Mouse (Mus musculus) forebrain, embryonic 16.5 days (tissue): ENCODE results near the gene Chchd5. TPM values are rescaled to one million over a fixed set of nuclear protein-coding genes. Genes with fewer than 3 reads are reported as not detected.

Source experiments
- ATAC-seq: fragments of 200-750 bp; cut with Nextera tagmentation; 2 replicates; pipeline ENCODE4 v1.8.0; 2017; ENCODE audit warnings: mild to moderate bottlenecking, moderate library complexity
- H3K27ac ChIP-seq: fragments of 300-500 bp; sonication (generic); 2 replicates; pipeline ENCODE4 v1.5.1; 2014; ENCODE audit warnings: low read length, control low read depth
- H3K27me3 ChIP-seq: fragments of 300-500 bp; sonication (generic); replicated peaks from 2 replicates; pipeline ENCODE4 v1.6.1; 2014; ENCODE audit warnings: low read length; ENCODE audit not compliant: control insufficient read depth, insufficient read depth
- H3K36me3 ChIP-seq: fragments of 300-500 bp; sonication (generic); 2 replicates; pipeline ENCODE4 v1.6.1; 2014; ENCODE audit not compliant: control insufficient read depth, insufficient read depth
- H3K4me1 ChIP-seq: fragments of 300-500 bp; sonication (generic); replicated peaks from 2 replicates; pipeline ENCODE4 v1.6.1; 2014; ENCODE audit warnings: low read length; ENCODE audit not compliant: control insufficient read depth, insufficient read depth
- H3K4me2 ChIP-seq: fragments of 300-500 bp; sonication (generic); 2 replicates; pipeline ENCODE4 v1.6.1; 2014; ENCODE audit warnings: mild to moderate bottlenecking, low read length, control low read depth
- H3K4me3 ChIP-seq: fragments of 300-500 bp; sonication (generic); replicated peaks from 2 replicates; pipeline ENCODE4 v1.5.1; 2014; ENCODE audit warnings: mild to moderate bottlenecking, low read length, control low read depth
- H3K9ac ChIP-seq: fragments of 300-500 bp; sonication (generic); replicated peaks from 2 replicates; pipeline ENCODE4 v1.6.1; 2014; ENCODE audit warnings: low read depth, low read length, control low read depth
- H3K9me3 ChIP-seq: fragments of 300-500 bp; sonication (generic); 2 replicates; pipeline ENCODE4 v1.6.1; 2016; ENCODE audit warnings: low read length; ENCODE audit not compliant: control insufficient read depth
- WGBS: fragments of 180-500 bp; shearing (Covaris S2); extraction: QIAGEN DNeasy Blood & Tissue Kit; methylation state at CpG from one replicate; pipeline ENCODE4 v1.1.7; 2014; 5-methylcytosine and 5-hydroxymethylcytosine counted together
- polyA plus RNA-seq: library from polyadenylated mRNA; unstranded; fragments of >200 nt; fragmentation: Nextera tagmentation; extraction: Ambion mirVana; gene quantifications from 2 replicates; pipeline ENCODE4 v1.2.1, GENCODE M21; 2015

Chchd5 gene
- 20.1 and 23.5 TPM in 2 replicates for polyA plus RNA-seq

DNA sequence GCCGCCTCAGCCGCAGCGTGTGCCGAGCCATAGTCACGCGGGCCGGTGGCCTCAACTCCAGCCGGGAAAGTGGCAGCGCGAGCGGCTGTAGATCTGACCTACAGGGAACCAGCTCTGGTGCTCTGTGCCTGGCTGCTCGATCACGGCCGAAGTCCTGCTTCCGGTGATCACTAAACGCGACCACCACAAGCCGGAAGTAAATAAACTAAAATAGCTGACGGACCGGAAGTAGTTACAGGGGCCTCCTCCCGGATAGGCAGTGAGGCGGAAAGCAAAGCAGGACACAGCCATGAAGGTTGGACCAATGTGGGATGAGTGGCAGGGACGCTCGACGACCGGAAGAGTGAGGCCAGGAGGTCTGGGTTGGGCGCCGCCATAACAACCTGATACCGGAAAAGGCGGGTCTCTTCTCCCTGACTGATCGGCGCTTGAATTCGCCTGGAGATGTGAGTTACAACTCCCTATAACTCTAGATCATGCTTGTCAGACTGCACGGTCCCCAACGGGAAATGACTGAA, at the start of gene Chchd5:
Chchd5 (plus strand) TSS at position 289 of the 518 bp plus-strand sequence.
- Histone ChIP-seq H3K4me2 (peak within 1 kb of the TSS; percentile 69), H3K36me3 (peaks cover 24% of the 10 kb centered on the region), H3K27me3 (no peaks in the 10 kb centered on the region), H3K27ac (peak within 1 kb of the TSS; percentile 72), H3K4me1 (peaks cover 14% of the 10 kb centered on the region), H3K4me3 (peak within 1 kb of the TSS; percentile 60), H3K9me3 (peaks cover 4% of the 10 kb centered on the region; the same call in 1 of the 2 replicates), H3K9ac (peak within 1 kb of the TSS; percentile 69)
- peak; percentile 100 for ATAC-seq
- WGBS: 0% methylated on average over 35 of the region's 35 CpGs

GRCm38 (mm10) chr2:129081097-129081496, 48.4 kb upstream of the Chchd5 start:
- H3K9ac ChIP-seq: no peak overlapping the region
- H3K27ac ChIP-seq: no peak overlapping the region
- no peaks in the 10 kb centered on the region for H3K27me3 ChIP-seq
- peaks cover 24% of the 10 kb centered on the region for H3K36me3 ChIP-seq
- no peak for ATAC-seq
- no peak overlapping the region for H3K4me2 ChIP-seq
- H3K4me1 ChIP-seq: no peaks in the 10 kb centered on the region
- H3K4me3 ChIP-seq: no peak overlapping the region
- WGBS: 75% methylated on average over 13 of the region's 13 CpGs
- no peaks in the 10 kb centered on the region for H3K9me3 ChIP-seq

- H3K4me3 ChIP-seq: no peak overlapping the region
- no peaks in the 10 kb centered on the region for H3K27me3 ChIP-seq
- peaks cover 16% of the 10 kb centered on the region for H3K36me3 ChIP-seq
- H3K4me1 ChIP-seq: no peaks in the 10 kb centered on the region
- H3K27ac ChIP-seq: no peak overlapping the region
- no peak for ATAC-seq
- no peaks in the 10 kb centered on the region for H3K9me3 ChIP-seq
- no peak overlapping the region for H3K4me2 ChIP-seq
- H3K9ac ChIP-seq: no peak overlapping the region
- 91% methylated on average over 5 of the region's 5 CpGs for WGBS
Measured at GRCm38 (mm10) chr2:129083514-129083913, 46.0 kb upstream of the Chchd5 start.

GRCm38 (mm10) chr2:129084959-129085358, 44.5 kb upstream of the Chchd5 start:
- WGBS: 55% methylated on average over 2 of the region's 2 CpGs
- H3K4me1 ChIP-seq: no peaks in the 10 kb centered on the region
- no peak overlapping the region for H3K9ac ChIP-seq
- ATAC-seq: no peak
- no peak overlapping the region for H3K4me2 ChIP-seq
- H3K27me3 ChIP-seq: no peaks in the 10 kb centered on the region
- no peaks in the 10 kb centered on the region for H3K9me3 ChIP-seq
- no peak overlapping the region for H3K4me3 ChIP-seq
- H3K27ac ChIP-seq: no peak overlapping the region
- H3K36me3 ChIP-seq: peaks cover 8% of the 10 kb centered on the region

- Histone ChIP-seq H3K9ac (no peak overlapping the region), H3K4me3 (no peak overlapping the region), H3K36me3 (peaks cover 5% of the 10 kb centered on the region; the same call in 1 of the 2 replicates), H3K9me3 (no peaks in the 10 kb centered on the region), H3K4me2 (no peak overlapping the region), H3K27me3 (no peaks in the 10 kb centered on the region), H3K27ac (no peak overlapping the region), H3K4me1 (no peaks in the 10 kb centered on the region)
- ATAC-seq: no peak
- WGBS: 90% methylated on average over 1 of the region's 1 CpGs
Measured at GRCm38 (mm10) chr2:129087520-129087919, 42.0 kb upstream of the Chchd5 start.

GRCm38 (mm10) chr2:129090370-129090769, 39.1 kb upstream of the Chchd5 start:
- Histone ChIP-seq H3K36me3 (peaks cover 9% of the 10 kb centered on the region; the same call in 1 of the 2 replicates), H3K9ac (no peak overlapping the region), H3K4me3 (no peak overlapping the region), H3K27me3 (no peaks in the 10 kb centered on the region), H3K9me3 (no peaks in the 10 kb centered on the region), H3K27ac (no peak overlapping the region), H3K4me2 (no peak overlapping the region), H3K4me1 (no peaks in the 10 kb centered on the region)
- ATAC-seq: no peak
- 74% methylated on average over 4 of the region's 4 CpGs for WGBS

DNA sequence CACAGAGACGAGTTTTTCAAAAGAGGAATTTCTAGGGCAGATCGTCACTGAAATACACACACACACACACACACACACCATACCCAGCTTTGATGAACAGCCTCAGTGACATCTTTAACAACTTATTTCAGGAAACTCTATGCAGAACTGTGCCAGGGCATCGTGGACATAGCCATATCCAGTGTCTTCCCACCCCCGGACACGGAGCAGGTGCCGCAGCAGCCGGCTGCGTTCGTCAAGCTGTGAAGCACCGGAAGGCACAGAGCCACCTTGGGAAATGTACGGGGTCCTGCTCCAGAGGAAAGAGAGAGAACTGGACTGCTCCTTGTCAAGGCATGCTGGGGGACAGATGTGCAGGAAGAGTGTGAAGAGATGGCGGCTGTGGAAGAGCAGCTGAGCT, 36.7 kb upstream of the Chchd5 start:
- H3K4me3 ChIP-seq: no peak overlapping the region
- no peaks in the 10 kb centered on the region for H3K4me1 ChIP-seq
- H3K4me2 ChIP-seq: no peak overlapping the region
- 93% methylated on average over 12 of the region's 12 CpGs for WGBS
- H3K36me3 ChIP-seq: peaks cover 9% of the 10 kb centered on the region; the same call in 1 of the 2 replicates
- no peaks in the 10 kb centered on the region for H3K9me3 ChIP-seq
- H3K27ac ChIP-seq: no peak overlapping the region
- H3K9ac ChIP-seq: no peak overlapping the region
- H3K27me3 ChIP-seq: no peaks in the 10 kb centered on the region
- no peak for ATAC-seq

DNA sequence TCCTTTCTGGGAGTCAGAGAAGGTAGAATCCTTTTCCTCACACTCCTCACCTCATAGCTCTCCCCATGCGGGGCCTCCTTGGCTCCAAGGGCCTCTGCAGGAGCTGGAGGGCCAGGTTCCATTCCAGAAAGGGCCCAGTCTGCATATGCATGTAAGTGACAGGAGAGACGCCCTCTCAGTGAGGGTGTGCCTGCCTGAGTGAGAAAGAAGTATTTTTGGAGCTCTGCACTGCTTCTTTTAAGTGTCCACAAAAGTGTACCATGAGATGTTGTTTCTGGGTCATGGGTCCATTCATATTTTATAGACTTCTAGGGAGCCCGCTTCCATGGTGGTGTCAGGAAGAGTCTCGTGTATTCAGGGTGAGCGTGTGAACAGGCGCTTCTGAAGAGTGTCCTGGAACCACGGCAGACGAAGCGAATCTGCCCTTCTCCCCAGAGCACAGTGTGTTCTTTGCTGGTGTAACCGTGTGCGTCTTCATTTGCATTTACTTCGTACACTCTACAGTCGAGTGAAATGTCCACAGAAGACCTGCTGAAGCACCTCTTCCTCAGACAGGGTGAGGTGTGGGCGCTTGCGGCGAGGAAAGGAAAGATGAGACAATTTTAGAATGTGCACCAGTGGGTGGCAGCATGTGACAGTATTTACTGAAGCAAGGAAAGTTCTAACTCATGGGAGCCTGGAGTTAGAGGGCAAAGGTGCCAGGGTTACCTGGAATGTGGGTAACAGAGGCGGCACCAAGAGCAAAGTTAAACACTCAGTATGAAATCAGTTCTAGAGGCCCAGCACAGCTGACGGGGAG, 35.4 kb upstream of the Chchd5 start:
- Histone ChIP-seq H3K4me3 (no peak overlapping the region), H3K36me3 (peaks cover 9% of the 10 kb centered on the region; the same call in 1 of the 2 replicates)
- WGBS: 90% methylated on average over 18 of the region's 18 CpGs

DNA sequence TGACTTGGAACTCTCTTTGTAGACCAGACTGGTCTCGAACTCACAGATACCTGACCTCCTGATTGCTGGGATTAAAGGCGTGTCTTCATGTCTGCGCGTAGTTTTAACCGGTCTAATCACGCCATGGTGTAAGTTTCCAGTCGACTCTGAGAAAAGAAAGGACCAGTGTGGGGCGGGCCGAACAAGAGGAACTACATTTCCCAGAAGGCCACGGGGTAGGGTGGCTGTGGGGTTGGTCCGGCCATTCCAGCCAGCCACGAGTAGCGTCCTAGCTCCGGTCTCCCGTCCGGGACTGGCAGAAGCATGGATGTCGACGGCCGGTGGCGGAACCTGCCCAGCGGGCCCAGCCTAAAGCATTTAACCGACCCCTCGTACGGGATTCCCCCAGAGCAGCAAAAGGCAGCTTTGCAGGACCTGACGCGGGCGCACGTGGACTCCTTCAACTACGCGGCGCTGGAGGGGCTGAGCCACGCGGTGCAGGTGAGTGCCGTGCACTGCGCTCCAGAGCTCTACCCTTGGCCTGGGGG, 28.7 kb upstream of the Chchd5 start, which contains the start of gene Polr1b:
Polr1b (plus strand) TSS at position 212 of the 527 bp plus-strand sequence.
- 0 out of 2 replicates have a peak within 1 kb of the TSS, but pooled peaks have one; percentile 9 for H3K27ac ChIP-seq
- WGBS: under 1% methylated on average over 35 of the region's 35 CpGs
- ATAC-seq: peak; percentile 99

More for the DNA sequence above, 35.4 kb upstream of the Chchd5 start:
- H3K9ac ChIP-seq: no peak overlapping the region
- H3K9me3 ChIP-seq: no peaks in the 10 kb centered on the region
- no peak overlapping the region for H3K4me2 ChIP-seq
- no peak overlapping the region for H3K27ac ChIP-seq
- no peaks in the 10 kb centered on the region for H3K27me3 ChIP-seq
- ATAC-seq: no peak
- no peaks in the 10 kb centered on the region for H3K4me1 ChIP-seq

More for the DNA sequence above, 28.7 kb upstream of the Chchd5 start, which contains the start of gene Polr1b:
- H3K4me3 ChIP-seq: peak within 1 kb of the TSS; percentile 84
- peaks cover 9% of the 10 kb centered on the region for H3K4me1 ChIP-seq
- peak within 1 kb of the TSS; percentile 64 for H3K4me2 ChIP-seq
- no peaks in the 10 kb centered on the region for H3K27me3 ChIP-seq
- no peaks in the 10 kb centered on the region for H3K9me3 ChIP-seq
- peak within 1 kb of the TSS; percentile 72 for H3K9ac ChIP-seq
- H3K36me3 ChIP-seq: peaks cover 9% of the 10 kb centered on the region
